Mouse (Mus musculus): Measurements from ENCODE around the gene Cox7a2l. TPM values are rescaled to one million over a fixed set of nuclear protein-coding genes. Genes with fewer than 3 reads are reported as not detected.

Gene Cox7a2l
- polyA plus RNA-seq, 1 experiment from 2014 or later = 77.5 TPM

DNA sequence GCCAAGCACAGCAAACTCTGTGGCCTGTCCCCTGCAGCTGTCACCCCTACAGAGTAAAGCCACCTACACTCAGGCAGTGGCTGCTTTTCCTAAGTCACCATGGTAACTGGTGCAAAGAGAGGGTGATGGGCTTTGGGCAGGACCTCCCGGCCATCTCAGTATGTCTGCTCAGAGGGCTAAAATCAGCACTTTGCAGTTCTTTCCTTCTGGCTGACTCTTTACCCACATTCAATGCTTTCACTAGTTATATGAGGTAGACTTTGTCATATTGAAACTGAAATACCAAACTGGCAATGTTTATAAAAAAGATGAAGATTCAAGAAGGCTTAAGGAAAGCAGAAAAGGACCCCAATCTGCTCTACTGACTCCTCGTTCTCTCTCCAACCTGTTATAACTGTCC, 33.3 kb downstream of the Cox7a2l start:
- H3K4me2 ChIP-seq = no peak overlapping the region
- no peaks in the 10 kb centered on the region for H3K4me1 ChIP-seq (replicated peaks)
- H3K4me3 ChIP-seq (replicated peaks) = no peak overlapping the region
- no peaks in the 10 kb centered on the region for H3K27me3 ChIP-seq
- no peak for DNase-seq
- ATAC-seq (ENCODE audit: low read depth) = no peak
- H3K27ac ChIP-seq = no peak overlapping the region
- H3K9me3 ChIP-seq (replicated peaks) = no peaks in the 10 kb centered on the region
- peaks cover 14% of the 10 kb centered on the region; the same call in 1 of the 2 replicates for H3K36me3 ChIP-seq
- no peak overlapping the region for H3K9ac ChIP-seq
- WGBS (ENCODE audit: insufficient replicate concordance) = 64% methylated on average over 2 of the region's 2 CpGs

DNA sequence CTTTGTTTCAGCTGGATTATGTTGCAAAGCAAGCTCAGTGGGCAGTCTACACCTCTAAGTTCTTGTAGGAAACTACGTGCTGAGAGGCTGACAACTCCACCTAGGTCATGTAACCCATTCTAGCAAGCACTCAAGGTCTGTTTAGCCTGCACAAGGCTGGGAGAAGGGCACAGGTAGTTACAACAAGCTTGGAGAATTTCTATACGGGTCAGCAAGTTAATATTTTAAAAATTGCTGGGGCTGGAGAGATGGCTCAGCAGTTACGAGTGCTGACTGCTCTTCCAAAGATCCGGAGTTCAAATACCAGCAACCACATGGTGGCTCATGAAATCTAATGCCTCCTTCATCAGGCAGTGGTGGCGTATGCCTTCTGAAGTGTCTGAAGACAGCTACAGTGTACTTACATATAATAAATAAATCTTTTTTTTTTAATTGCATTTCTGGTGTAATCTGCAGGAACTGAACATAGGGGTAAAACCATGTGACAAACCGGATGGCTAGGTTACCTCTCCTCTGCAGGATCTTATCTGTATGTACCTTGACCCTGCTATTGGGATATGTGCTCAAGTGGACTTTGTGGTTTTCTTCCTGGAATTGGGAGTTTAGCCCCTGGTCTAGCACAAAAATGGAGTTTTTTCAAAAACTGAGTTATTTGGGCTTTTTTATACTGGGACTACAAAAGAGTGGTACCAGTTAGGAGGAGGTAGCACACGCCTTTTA, 34.2 kb downstream of the Cox7a2l start:
- WGBS (ENCODE audit: insufficient replicate concordance) = 69% methylated on average over 7 of the region's 7 CpGs
- no peak overlapping the region for H3K9ac ChIP-seq

DNA sequence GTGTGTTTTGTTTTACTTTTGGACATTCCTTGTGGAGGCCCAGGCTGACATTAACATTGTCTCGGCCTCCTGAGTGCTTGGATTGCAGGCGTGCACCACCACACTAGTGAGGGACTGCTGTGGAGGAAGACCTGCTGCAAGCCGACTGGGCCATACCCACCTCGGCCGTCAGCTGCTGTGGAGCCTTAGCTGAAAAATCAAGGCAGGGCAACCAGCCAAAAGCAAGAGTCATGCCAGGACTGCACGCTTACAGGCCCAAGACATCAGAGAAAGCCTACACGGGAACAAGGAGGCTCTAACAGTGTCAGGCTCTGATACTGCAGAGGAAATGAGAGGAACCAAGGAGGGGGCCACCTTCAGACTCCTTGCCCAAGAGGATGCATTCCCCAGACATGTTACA, 35.6 kb downstream of the Cox7a2l start:
- Histone ChIP-seq H3K4me2 (no peak overlapping the region), H3K9ac (no peak overlapping the region), H3K27me3 (no peaks in the 10 kb centered on the region), H3K9me3 (replicated peaks) (no peaks in the 10 kb centered on the region), H3K27ac (no peak overlapping the region), H3K36me3 (peaks cover 35% of the 10 kb centered on the region), H3K4me1 (replicated peaks) (no peaks in the 10 kb centered on the region), H3K4me3 (replicated peaks) (no peak overlapping the region)
- WGBS (ENCODE audit: insufficient replicate concordance) = 72% methylated on average over 7 of the region's 7 CpGs
- ATAC-seq (ENCODE audit: low read depth) (no peak), DNase-seq (no peak)

More for the DNA sequence above, 34.2 kb downstream of the Cox7a2l start:
- ATAC-seq (ENCODE audit: low read depth) (no peak), DNase-seq (no peak)
- Histone ChIP-seq H3K27me3 (no peaks in the 10 kb centered on the region), H3K4me1 (replicated peaks) (no peaks in the 10 kb centered on the region), H3K27ac (no peak overlapping the region), H3K36me3 (peaks cover 22% of the 10 kb centered on the region), H3K4me2 (no peak overlapping the region), H3K4me3 (replicated peaks) (no peak overlapping the region), H3K9me3 (replicated peaks) (no peaks in the 10 kb centered on the region)

DNA sequence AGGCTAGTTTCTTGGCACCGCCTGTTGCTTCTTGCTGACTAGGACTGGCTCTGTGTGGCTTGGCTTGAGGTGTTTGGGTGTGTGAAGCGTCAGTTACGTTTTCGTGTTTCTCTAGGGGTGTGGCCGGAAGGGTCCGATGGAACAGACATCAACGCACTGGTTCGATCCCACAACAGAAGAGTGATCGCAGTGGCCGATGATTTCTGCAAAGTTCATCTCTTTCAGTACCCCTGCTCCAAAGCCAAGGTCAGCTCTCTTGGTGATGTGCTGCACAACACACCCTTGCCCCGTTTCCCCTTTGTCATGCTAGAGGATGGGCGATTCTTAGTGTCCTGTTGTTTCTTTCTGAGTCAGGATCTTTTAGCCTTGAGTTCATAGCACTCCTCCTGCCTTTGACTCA, 40.0 kb downstream of the Cox7a2l start:
- ATAC-seq (ENCODE audit: low read depth) = no peak
- Histone ChIP-seq H3K27me3 (no peaks in the 10 kb centered on the region), H3K4me3 (replicated peaks) (no peak overlapping the region), H3K9ac (no peak overlapping the region), H3K36me3 (peaks cover 61% of the 10 kb centered on the region), H3K4me2 (no peak overlapping the region), H3K4me1 (replicated peaks) (no peaks in the 10 kb centered on the region), H3K27ac (no peak overlapping the region), H3K9me3 (replicated peaks) (no peaks in the 10 kb centered on the region)
- 86% methylated on average over 12 of the region's 12 CpGs for WGBS (ENCODE audit: insufficient replicate concordance)
- no peak for DNase-seq

DNA sequence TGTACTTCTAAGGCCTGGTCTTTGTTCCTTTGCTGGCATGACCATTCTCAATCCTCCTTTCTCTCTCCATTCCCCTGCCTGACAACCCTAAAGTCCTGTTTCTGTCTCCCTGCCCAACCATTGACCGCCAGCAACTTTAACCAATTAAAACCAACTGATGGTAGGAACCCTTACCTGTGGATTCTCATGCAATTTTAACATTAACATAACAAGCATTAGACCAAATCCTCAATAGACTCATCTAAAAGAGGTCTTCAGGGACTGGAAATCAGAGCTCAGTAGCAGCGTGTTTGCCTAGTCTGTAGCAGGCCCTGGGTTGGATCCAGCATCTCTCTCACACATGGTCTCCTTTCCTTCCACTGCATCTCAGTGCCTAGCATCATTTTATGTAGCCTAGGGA, 47.5 kb downstream of the Cox7a2l start:
- DNase-seq (no peak), ATAC-seq (ENCODE audit: low read depth) (no peak)
- Histone ChIP-seq H3K9me3 (replicated peaks) (no peaks in the 10 kb centered on the region), H3K27me3 (no peaks in the 10 kb centered on the region), H3K4me1 (replicated peaks) (no peaks in the 10 kb centered on the region), H3K9ac (no peak overlapping the region), H3K4me3 (replicated peaks) (no peak overlapping the region), H3K4me2 (no peak overlapping the region), H3K36me3 (peaks cover 31% of the 10 kb centered on the region), H3K27ac (no peak overlapping the region)
- WGBS (ENCODE audit: insufficient replicate concordance) = 81% methylated on average over 2 of the region's 2 CpGs

DNA sequence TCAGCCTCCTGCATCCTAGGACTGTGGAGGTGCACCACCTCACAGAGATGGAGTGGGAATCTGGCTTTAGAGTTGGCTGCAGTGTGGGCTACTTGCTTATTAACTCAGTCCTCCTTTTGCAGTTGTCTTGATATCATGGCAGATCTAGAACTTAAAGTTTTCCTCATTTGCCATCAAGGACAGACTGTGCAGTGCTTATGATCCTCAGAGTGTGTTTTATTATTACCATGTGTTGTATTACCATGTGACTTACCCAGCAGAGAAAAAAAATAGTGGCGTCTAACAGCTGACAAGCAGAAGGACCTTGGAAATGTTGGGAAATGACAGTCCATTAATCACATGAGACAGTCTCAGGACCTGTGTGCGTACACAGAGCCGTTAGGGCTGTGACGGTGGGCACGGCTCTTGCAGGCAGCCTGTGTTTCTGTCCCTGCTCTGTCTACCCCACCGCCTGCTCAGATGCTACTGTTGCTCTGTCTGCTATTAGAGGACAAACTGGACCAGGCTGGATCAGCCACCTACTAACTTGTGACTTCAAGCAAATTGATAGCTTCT, 50.4 kb downstream of the Cox7a2l start:
- no peaks in the 10 kb centered on the region for H3K9me3 ChIP-seq (replicated peaks)
- H3K4me2 ChIP-seq = no peak overlapping the region
- no peak overlapping the region for H3K9ac ChIP-seq
- H3K27ac ChIP-seq = no peak overlapping the region
- H3K4me1 ChIP-seq (replicated peaks) = no peaks in the 10 kb centered on the region
- H3K27me3 ChIP-seq = no peaks in the 10 kb centered on the region
- peaks cover 14% of the 10 kb centered on the region for H3K36me3 ChIP-seq
- H3K4me3 ChIP-seq (replicated peaks) = no peak overlapping the region
- WGBS (ENCODE audit: insufficient replicate concordance) = 79% methylated on average over 6 of the region's 6 CpGs
- ATAC-seq (ENCODE audit: low read depth) (no peak), DNase-seq (no peak)

DNA sequence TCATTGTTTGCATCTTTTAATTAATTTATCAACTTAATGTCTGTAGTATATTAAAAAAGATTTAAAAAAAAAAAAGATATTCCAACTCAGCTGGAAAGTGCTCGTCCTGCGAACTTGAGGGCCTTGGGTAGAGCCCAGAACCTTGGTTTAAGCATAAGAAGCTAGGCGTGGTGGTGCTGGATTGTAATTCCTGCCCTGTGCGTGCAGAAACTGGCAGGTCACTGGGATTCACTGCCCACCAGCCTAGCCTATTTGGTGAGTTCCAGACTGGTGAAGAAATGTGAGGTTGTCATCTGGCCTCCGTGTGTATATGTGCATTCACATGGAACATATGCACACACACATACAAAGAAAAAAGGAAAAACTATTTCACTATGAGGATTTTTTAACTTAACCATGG, 51.2 kb downstream of the Cox7a2l start:
- Histone ChIP-seq H3K27ac (no peak overlapping the region), H3K27me3 (no peaks in the 10 kb centered on the region), H3K9me3 (replicated peaks) (no peaks in the 10 kb centered on the region), H3K36me3 (peaks cover 18% of the 10 kb centered on the region), H3K4me1 (replicated peaks) (no peaks in the 10 kb centered on the region), H3K4me2 (no peak overlapping the region), H3K9ac (no peak overlapping the region), H3K4me3 (replicated peaks) (no peak overlapping the region)
- ATAC-seq (ENCODE audit: low read depth) (no peak), DNase-seq (no peak)
- WGBS (ENCODE audit: insufficient replicate concordance) = 80% methylated on average over 5 of the region's 5 CpGs

DNA sequence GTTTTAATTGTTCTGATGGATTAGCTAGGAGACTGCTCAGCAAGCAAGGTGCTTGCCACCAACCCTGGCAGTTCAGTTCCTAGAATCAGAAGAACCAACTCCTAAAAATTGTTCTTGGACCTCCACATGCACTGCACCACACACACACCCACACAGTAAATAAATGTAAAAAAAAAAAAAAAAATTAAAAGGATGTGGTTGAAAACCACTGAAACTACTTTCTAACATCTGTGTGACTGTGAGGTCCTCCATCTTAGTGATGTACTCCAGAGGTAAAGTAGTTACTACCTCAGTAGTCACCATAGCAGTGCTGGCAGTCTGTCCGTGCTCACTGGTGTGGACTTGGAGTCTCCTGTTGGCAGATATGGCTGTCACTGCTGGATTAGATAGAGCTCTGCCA, 59.9 kb downstream of the Cox7a2l start:
- H3K27me3 ChIP-seq = no peaks in the 10 kb centered on the region
- 67% methylated on average over 1 of the region's 1 CpGs for WGBS (ENCODE audit: insufficient replicate concordance)

DNA sequence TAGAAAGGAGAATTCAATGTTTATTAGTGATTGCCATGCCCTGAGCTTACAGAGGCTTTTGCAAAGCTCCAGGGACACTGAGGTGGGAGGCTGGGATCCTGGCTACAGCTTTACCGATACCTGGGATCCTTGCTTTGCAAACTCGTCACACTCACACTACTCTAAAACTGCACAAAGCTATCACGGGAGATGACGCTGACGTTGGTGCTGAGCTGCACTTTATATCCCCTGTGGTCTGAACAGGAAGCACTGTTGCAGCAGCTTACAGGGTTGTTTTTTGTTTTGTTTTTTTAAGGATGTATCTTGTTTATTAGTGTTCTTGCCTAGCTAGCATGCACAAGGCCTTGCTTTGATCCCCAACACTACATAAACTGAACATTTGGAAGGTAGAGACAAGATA, 63.5 kb downstream of the Cox7a2l start:
- Histone ChIP-seq H3K9me3 (replicated peaks) (no peaks in the 10 kb centered on the region), H3K27me3 (no peaks in the 10 kb centered on the region), H3K36me3 (peaks cover 50% of the 10 kb centered on the region), H3K9ac (no peak overlapping the region), H3K4me2 (no peak overlapping the region), H3K4me1 (replicated peaks) (no peaks in the 10 kb centered on the region), H3K4me3 (replicated peaks) (no peak overlapping the region), H3K27ac (no peak overlapping the region)
- 74% methylated on average over 5 of the region's 5 CpGs for WGBS (ENCODE audit: insufficient replicate concordance)
- DNase-seq (no peak), ATAC-seq (ENCODE audit: low read depth) (no peak)

More for the DNA sequence above, 59.9 kb downstream of the Cox7a2l start:
- H3K4me3 ChIP-seq (replicated peaks) = no peak overlapping the region
- no peaks in the 10 kb centered on the region for H3K9me3 ChIP-seq (replicated peaks)
- ATAC-seq (ENCODE audit: low read depth) (no peak), DNase-seq (no peak)
- H3K4me1 ChIP-seq (replicated peaks) = no peaks in the 10 kb centered on the region
- no peak overlapping the region for H3K27ac ChIP-seq
- no peak overlapping the region for H3K9ac ChIP-seq
- H3K36me3 ChIP-seq = peaks cover 44% of the 10 kb centered on the region
- no peak overlapping the region for H3K4me2 ChIP-seq

DNA sequence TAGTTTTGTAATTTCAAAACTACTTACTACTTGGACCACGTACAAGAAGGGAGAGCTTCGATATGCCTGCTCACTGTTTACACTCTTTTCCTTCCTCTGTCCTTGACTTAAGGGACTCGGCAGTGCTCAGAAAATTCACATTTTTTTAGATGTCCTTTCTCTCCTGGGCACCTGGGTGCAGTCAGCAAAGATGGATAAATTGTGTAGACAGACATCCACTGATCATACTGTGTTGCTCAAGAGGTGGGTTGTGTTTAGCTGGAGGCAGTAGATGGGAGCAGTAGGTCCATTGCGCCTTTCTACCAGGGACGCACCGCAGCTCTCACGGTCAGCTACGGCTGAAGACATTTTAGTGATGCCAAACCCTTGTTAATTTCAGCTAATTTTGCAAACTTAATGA, 64.7 kb downstream of the Cox7a2l start:
- Histone ChIP-seq H3K4me2 (no peak overlapping the region), H3K9me3 (replicated peaks) (no peaks in the 10 kb centered on the region), H3K36me3 (peaks cover 48% of the 10 kb centered on the region), H3K9ac (no peak overlapping the region), H3K4me3 (replicated peaks) (no peak overlapping the region), H3K27ac (no peak overlapping the region), H3K27me3 (no peaks in the 10 kb centered on the region), H3K4me1 (replicated peaks) (no peaks in the 10 kb centered on the region)
- no peak for ATAC-seq (ENCODE audit: low read depth)
- DNase-seq = no peak
- 84% methylated on average over 8 of the region's 8 CpGs for WGBS (ENCODE audit: insufficient replicate concordance)

Measured in liver, embryonic 13.5 days (tissue).